Mouse (Mus musculus) myocyte (in vitro differentiated cells): ENCODE results near the gene Gm20388. TPM values are rescaled to one million over a fixed set of nuclear protein-coding genes. Genes with fewer than 3 reads are reported as not detected.

ENCODE experiments used
- H3K27me3 ChIP-seq: one replicate; pipeline ENCODE4 v1.6.1; 2011; ENCODE audit not compliant: control insufficient read depth, insufficient read depth, insufficient read length
- H3K36me3 ChIP-seq: one replicate; pipeline ENCODE4 v1.6.1; 2011; ENCODE audit not compliant: control insufficient read depth, insufficient read depth
- H3K4me2 ChIP-seq: one replicate; pipeline ENCODE4 v1.6.1; 2011; ENCODE audit warnings: low read depth, control low read depth
- H3K4me3 ChIP-seq: one replicate; pipeline ENCODE4 v1.5.1; 2011; ENCODE audit warnings: mild to moderate bottlenecking, control low read depth, moderate library complexity
- H3K79me2 ChIP-seq: one replicate; pipeline ENCODE4 v1.6.1; 2011; ENCODE audit not compliant: control insufficient read depth, insufficient read depth
- H3ac ChIP-seq: one replicate; pipeline ENCODE4 v1.6.1; 2011; ENCODE audit not compliant: control insufficient read depth, insufficient read length
- CEBPB ChIP-seq: IDR thresholded peaks from 2 replicates; pipeline ENCODE4 v1.6.1; 2011; ENCODE audit warnings: mild to moderate bottlenecking, moderate library complexity; ENCODE audit not compliant: poor library complexity, insufficient read depth, severe bottlenecking
- E2F4 ChIP-seq: IDR thresholded peaks from one replicate; pipeline ENCODE4 v1.6.1; 2011; ENCODE audit warnings: mild to moderate bottlenecking, control low read depth, moderate library complexity; ENCODE audit not compliant: insufficient read depth
- MAX ChIP-seq: IDR thresholded peaks from one replicate; pipeline ENCODE4 v1.6.1; 2011; ENCODE audit warnings: low read depth, mild to moderate bottlenecking, control low read depth
- MYOD1 ChIP-seq, 3 experiments: IDR thresholded peaks; one replicate each; pipeline ENCODE4 v1.6.1; 2011; ENCODE audit warnings: control low read depth in 2 of 3, low read depth in 2 of 3, mild to moderate bottlenecking in 2 of 3, moderate library complexity in 1 of 3; ENCODE audit not compliant: insufficient read length in 2 of 3, control insufficient read depth in 1 of 3
- MYOG ChIP-seq, 3 experiments: IDR thresholded peaks; one replicate each; pipeline ENCODE4 v1.6.1; 2011; ENCODE audit warnings: control low read depth in 2 of 3, low read depth in 2 of 3, mild to moderate bottlenecking in 2 of 3; ENCODE audit not compliant: insufficient read length in 2 of 3, control insufficient read depth in 1 of 3, insufficient read depth in 1 of 3
- POLR2A ChIP-seq: IDR thresholded peaks from one replicate; pipeline ENCODE4 v1.6.1; 2011; ENCODE audit warnings: low read depth, mild to moderate bottlenecking, control low read depth, moderate library complexity; ENCODE audit not compliant: insufficient read length
- POLR2AphosphoS2 ChIP-seq: IDR thresholded peaks from one replicate; pipeline ENCODE4 v1.6.1; 2011; ENCODE audit warnings: low read depth, control low read depth; ENCODE audit not compliant: insufficient read length
- REST ChIP-seq: IDR thresholded peaks from one replicate; pipeline ENCODE4 v1.6.1; 2011; ENCODE audit warnings: mild to moderate bottlenecking, control low read depth, moderate library complexity; ENCODE audit not compliant: insufficient read depth, insufficient read length
- SRF ChIP-seq: IDR thresholded peaks from one replicate; pipeline ENCODE4 v1.6.1; 2011; ENCODE audit warnings: low read depth; ENCODE audit not compliant: control insufficient read depth, insufficient read length
- TCF12 ChIP-seq: IDR thresholded peaks from one replicate; pipeline ENCODE4 v1.6.1; 2011; ENCODE audit warnings: mild to moderate bottlenecking, control low read depth; ENCODE audit not compliant: poor library complexity, insufficient read depth, severe bottlenecking
- TCF3 ChIP-seq: IDR thresholded peaks from one replicate; pipeline ENCODE4 v1.6.1; 2011; ENCODE audit warnings: low read depth, control low read depth; ENCODE audit not compliant: insufficient read length
- USF1 ChIP-seq: IDR thresholded peaks from one replicate; pipeline ENCODE4 v1.6.1; 2011; ENCODE audit warnings: low read depth, mild to moderate bottlenecking, control low read depth, moderate library complexity
- polyA plus RNA-seq: library from polyadenylated mRNA; unstranded; fragments of >200 nt; fragmentation: generic; extraction: Trizol; gene quantifications from one replicate; pipeline ENCODE4 v1.2.1, GENCODE M21; 2012; ENCODE audit warnings: missing spikeins

Gene Gm20388
- polyA plus RNA-seq, 1 experiment = 15.3 TPM

DNA sequence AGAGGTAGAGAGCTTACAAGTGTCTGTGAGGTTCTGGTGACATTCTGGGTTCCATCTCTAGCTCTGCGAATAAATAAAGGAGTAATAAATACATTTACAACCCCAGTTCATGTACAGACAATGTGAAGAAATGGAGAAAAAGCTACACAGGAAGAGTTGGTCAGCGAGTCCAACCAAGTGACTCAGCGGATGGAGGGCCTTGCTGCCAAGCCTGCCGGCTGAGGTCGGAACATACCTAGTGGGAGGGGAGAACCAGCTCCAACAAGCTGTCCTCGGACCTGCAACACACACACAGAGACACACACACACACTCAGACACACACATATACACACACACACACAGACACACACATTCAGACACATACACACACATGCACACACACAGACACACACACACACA lies 1118.4 kb downstream of the Gm20388 start:
- H3K79me2 ChIP-seq = no peaks in the 10 kb centered on the region

DNA sequence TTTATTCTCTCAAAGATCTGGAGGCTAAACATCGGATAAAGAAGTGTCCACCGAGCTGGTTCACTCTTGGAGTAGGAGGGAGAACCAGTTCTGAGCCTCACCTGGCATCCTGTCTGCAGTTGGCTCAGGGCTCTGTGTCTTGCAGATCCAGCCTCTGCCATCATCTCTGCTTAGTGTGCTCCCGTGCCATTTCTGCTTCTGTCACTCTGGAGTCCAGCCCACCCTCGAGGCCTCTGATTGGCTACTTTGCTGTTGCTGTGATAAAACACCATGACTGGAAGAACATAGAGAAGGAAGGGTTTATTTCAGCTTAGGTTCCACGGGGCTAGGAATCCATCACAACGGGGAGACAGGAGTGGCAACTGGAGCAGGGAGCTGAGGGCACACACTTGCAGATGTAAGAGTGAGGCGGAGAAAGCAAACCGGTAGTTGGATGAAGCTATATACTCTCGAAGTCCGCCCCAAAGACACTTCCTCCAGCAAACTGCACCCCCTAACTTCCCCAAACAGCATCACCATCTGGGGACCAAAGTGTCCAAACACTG lies 1119.9 kb downstream of the Gm20388 start:
- Histone ChIP-seq H3K4me3 (no peak overlapping the region), H3K36me3 (no peaks in the 10 kb centered on the region), H3K79me2 (no peaks in the 10 kb centered on the region), H3K4me2 (no peak overlapping the region), H3K27me3 (peaks cover 85% of the 10 kb centered on the region), H3ac (no peak overlapping the region)
- TF ChIP-seq TCF12 (no peak), SRF (no peak), POLR2A (no peak), POLR2AphosphoS2 (no peak), TCF3 (no peak), CEBPB (no peak), E2F4 (no peak), MYOD1 (IDR thresholded peaks at IDR 0.05; ENCODE audit: control insufficient read depth in 1 of 3, insufficient read length in 2 of 3, low read depth in 2 of 3) (no peak), MYOG (IDR thresholded peaks at IDR 0.05; ENCODE audit: control insufficient read depth in 1 of 3, insufficient read depth in 1 of 3, insufficient read length in 2 of 3, low read depth in 2 of 3) (no peak), REST (no peak), MAX (no peak), USF1 (no peak)

More for the DNA sequence above, 1118.4 kb downstream of the Gm20388 start:
- no peaks in the 10 kb centered on the region for H3K36me3 ChIP-seq
- no peak for TF ChIP-seq MYOD1 (IDR thresholded peaks at IDR 0.05; ENCODE audit: control insufficient read depth in 1 of 3, insufficient read length in 2 of 3, low read depth in 2 of 3)
- TF ChIP-seq POLR2A = no peak
- TF ChIP-seq E2F4 = no peak
- TF ChIP-seq SRF = no peak
- no peak for TF ChIP-seq TCF3
- TF ChIP-seq TCF12 = no peak
- no peak for TF ChIP-seq CEBPB
- no peak for TF ChIP-seq REST
- TF ChIP-seq MAX = no peak
- TF ChIP-seq USF1 = no peak
- no peak for TF ChIP-seq MYOG (IDR thresholded peaks at IDR 0.05; ENCODE audit: control insufficient read depth in 1 of 3, insufficient read depth in 1 of 3, insufficient read length in 2 of 3, low read depth in 2 of 3)
- no peak for TF ChIP-seq POLR2AphosphoS2
- H3K27me3 ChIP-seq = peaks cover 84% of the 10 kb centered on the region
- no peak overlapping the region for H3K4me3 ChIP-seq
- no peak overlapping the region for H3ac ChIP-seq
- no peak overlapping the region for H3K4me2 ChIP-seq

DNA sequence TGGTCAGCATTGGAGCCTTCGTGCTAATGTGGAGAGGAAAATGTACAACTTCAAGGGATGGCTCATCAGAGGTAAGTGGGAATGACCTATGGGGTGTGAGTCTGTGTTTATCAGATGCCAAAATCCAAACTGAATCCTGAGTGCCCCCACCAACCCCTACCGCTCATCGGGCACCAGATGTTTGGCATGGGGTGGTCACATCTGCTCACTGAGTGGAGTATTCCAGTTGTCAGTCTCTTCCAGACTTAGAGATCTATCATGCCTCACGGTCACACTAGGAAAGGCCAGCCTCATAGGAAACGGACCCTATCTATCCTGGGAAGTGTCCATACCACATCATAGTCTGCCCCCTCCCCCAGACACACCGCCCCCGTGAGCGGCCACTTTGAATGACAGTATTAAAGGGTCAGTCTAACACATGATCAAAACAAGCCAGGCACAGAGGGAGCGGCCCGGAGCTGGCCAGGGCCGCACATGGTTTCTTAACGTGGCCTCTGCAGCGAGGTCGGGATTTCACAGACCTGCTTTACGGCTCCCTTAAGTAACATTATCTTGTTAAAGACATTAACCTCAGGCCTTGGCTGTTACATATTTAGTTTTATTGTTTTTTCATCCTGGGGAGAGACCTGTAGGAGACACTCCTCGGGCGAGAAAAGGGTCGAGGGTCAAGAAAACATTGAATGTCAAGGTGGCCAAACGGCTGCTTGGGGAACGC lies 1122.8 kb downstream of the Gm20388 start:
- no peak overlapping the region for H3K4me2 ChIP-seq
- no peaks in the 10 kb centered on the region for H3K36me3 ChIP-seq
- H3K4me3 ChIP-seq = no peak overlapping the region
- H3K79me2 ChIP-seq = no peaks in the 10 kb centered on the region
- TF ChIP-seq MAX (no peak), POLR2A (no peak), CEBPB (no peak), MYOG (IDR thresholded peaks at IDR 0.05; ENCODE audit: control insufficient read depth in 1 of 3, insufficient read depth in 1 of 3, insufficient read length in 2 of 3, low read depth in 2 of 3) (no peak), SRF (no peak), USF1 (no peak), TCF12 (no peak), E2F4 (no peak), POLR2AphosphoS2 (no peak), MYOD1 (IDR thresholded peaks at IDR 0.05; ENCODE audit: control insufficient read depth in 1 of 3, insufficient read length in 2 of 3, low read depth in 2 of 3) (no peak)
- peaks cover 80% of the 10 kb centered on the region for H3K27me3 ChIP-seq
- no peak overlapping the region for H3ac ChIP-seq

DNA sequence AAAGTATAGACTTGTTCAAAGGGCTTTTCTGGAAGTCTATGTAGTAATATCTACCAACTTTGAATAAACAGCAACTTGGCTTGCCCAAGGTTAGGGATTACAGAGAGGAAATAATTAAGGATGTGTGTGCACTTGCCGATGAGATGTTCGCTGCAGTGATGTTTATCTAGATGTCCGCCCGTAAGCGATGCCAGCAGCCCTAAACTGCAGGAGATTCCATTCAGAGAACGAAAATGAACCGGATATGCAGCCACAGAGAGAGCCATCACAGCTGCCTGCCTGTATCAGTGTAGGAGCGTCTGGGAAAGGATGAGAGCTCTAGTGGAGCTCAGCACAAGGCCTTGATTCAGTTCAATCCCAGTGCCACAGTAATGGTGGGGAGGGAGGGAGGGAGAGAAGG lies 1125.0 kb downstream of the Gm20388 start:
- H3K27me3 ChIP-seq = peaks cover 80% of the 10 kb centered on the region
- no peak overlapping the region for H3K4me3 ChIP-seq

More for the DNA sequence above, 1125.0 kb downstream of the Gm20388 start:
- Histone ChIP-seq H3K79me2 (no peaks in the 10 kb centered on the region), H3ac (no peak overlapping the region), H3K4me2 (no peak overlapping the region), H3K36me3 (no peaks in the 10 kb centered on the region)
- no peak for TF ChIP-seq CEBPB
- TF ChIP-seq E2F4 = no peak
- no peak for TF ChIP-seq REST
- TF ChIP-seq MYOD1 (IDR thresholded peaks at IDR 0.05; ENCODE audit: control insufficient read depth in 1 of 3, insufficient read length in 2 of 3, low read depth in 2 of 3) = no peak
- no peak for TF ChIP-seq USF1
- no peak for TF ChIP-seq TCF12
- no peak for TF ChIP-seq TCF3
- no peak for TF ChIP-seq SRF
- no peak for TF ChIP-seq POLR2AphosphoS2
- TF ChIP-seq POLR2A = no peak
- no peak for TF ChIP-seq MYOG (IDR thresholded peaks at IDR 0.05; ENCODE audit: control insufficient read depth in 1 of 3, insufficient read depth in 1 of 3, insufficient read length in 2 of 3, low read depth in 2 of 3)
